Mouse (Mus musculus) liver, embryonic 11.5 days (tissue): ENCODE data around the gene Tmem274. TPM values are rescaled to one million over a fixed set of nuclear protein-coding genes. Genes with fewer than 3 reads are reported as not detected.

ENCODE experiments used
- ATAC-seq: fragments of 200-750 bp; cut with Nextera tagmentation; replicated peaks from 2 replicates; pipeline ENCODE4 v1.8.0; 2017; ENCODE audit warnings: moderate number of reproducible peaks, mild to moderate bottlenecking, moderate TSS enrichment, moderate library complexity; ENCODE audit not compliant: low FRiP score
- DNase-seq: peaks from one replicate; pipeline ENCODE4 v3.0.0-alpha.2; 2017; ENCODE audit warnings: low spot score
- H3K27ac ChIP-seq: fragments of 300-500 bp; sonication (generic); 2 replicates; pipeline ENCODE4 v1.5.1; 2014; ENCODE audit warnings: mild to moderate bottlenecking, low read depth, low read length, control low read depth
- H3K27me3 ChIP-seq: fragments of 300-500 bp; sonication (generic); replicated peaks from 2 replicates; pipeline ENCODE4 v1.6.1; 2014; ENCODE audit warnings: low read length, mixed read lengths; ENCODE audit not compliant: control insufficient read depth, insufficient read depth
- H3K36me3 ChIP-seq: fragments of 300-500 bp; sonication (generic); 2 replicates; pipeline ENCODE4 v1.6.1; 2014; ENCODE audit warnings: mild to moderate bottlenecking, low read length, moderate library complexity, mixed read lengths; ENCODE audit not compliant: control insufficient read depth, insufficient read depth
- H3K4me1 ChIP-seq: fragments of 300-500 bp; sonication (generic); replicated peaks from 2 replicates; pipeline ENCODE4 v1.6.1; 2014; ENCODE audit warnings: low read length, mixed read lengths; ENCODE audit not compliant: control insufficient read depth, insufficient read depth
- H3K4me2 ChIP-seq: fragments of 300-500 bp; sonication (generic); 2 replicates; pipeline ENCODE4 v1.6.1; 2014; ENCODE audit warnings: mild to moderate bottlenecking, control low read depth, moderate library complexity
- H3K4me3 ChIP-seq: fragments of 300-500 bp; sonication (generic); 2 replicates; pipeline ENCODE4 v1.5.1; 2014; ENCODE audit warnings: low read depth, low read length, control low read depth
- H3K9ac ChIP-seq: fragments of 300-500 bp; sonication (generic); 2 replicates; pipeline ENCODE4 v1.6.1; 2014; ENCODE audit warnings: low read depth, low read length, control low read depth
- H3K9me3 ChIP-seq: fragments of 300-500 bp; sonication (generic); 2 replicates; pipeline ENCODE4 v1.6.1; 2016; ENCODE audit warnings: low read length, inconsistent platforms, mixed read lengths; ENCODE audit not compliant: control insufficient read depth
- WGBS: fragments of 180-500 bp; shearing (Covaris S2); extraction: QIAGEN DNeasy Blood & Tissue Kit; methylation state at CpG from one replicate; pipeline ENCODE4 v1.1.7; 2014; 5-methylcytosine and 5-hydroxymethylcytosine counted together
- polyA plus RNA-seq: library from polyadenylated mRNA; unstranded; fragments of >200 nt; fragmentation: Nextera tagmentation; extraction: Ambion mirVana; gene quantifications from 2 replicates; pipeline ENCODE4 v1.2.1, GENCODE M21; 2014

Gene Tmem274
- polyA plus RNA-seq, 1 experiment from 2014 or later = not detected

DNA sequence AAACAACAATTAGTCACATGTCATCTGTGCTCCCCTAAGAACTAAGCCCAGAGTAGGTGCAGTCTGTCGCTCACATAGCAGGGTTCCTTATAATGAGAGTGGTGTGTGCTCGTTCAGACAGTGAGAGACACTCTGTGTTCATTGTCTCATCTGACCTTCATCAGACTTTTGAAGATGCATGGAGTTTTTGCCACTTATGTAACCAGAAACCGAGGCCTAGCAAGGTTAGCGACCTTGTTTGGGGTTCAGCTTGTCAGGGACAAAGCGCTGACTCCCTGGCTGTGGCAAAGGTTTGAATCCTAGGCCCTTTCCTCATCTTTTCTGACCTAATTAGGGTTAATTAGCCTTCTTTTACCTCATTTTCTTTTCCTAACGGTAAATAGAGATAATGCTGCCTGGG, 46.8 kb downstream of the Tmem274 start:
- Histone ChIP-seq H3K36me3 (no peaks in the 10 kb centered on the region), H3K4me2 (no peak overlapping the region), H3K9ac (no peak overlapping the region), H3K4me3 (no peak overlapping the region), H3K27ac (no peak overlapping the region), H3K4me1 (peaks cover 7% of the 10 kb centered on the region; the same call in 1 of the 2 replicates), H3K27me3 (no peaks in the 10 kb centered on the region), H3K9me3 (no peaks in the 10 kb centered on the region)
- no peak for DNase-seq
- ATAC-seq = no peak
- WGBS = 77% methylated on average over 6 of the region's 6 CpGs

DNA sequence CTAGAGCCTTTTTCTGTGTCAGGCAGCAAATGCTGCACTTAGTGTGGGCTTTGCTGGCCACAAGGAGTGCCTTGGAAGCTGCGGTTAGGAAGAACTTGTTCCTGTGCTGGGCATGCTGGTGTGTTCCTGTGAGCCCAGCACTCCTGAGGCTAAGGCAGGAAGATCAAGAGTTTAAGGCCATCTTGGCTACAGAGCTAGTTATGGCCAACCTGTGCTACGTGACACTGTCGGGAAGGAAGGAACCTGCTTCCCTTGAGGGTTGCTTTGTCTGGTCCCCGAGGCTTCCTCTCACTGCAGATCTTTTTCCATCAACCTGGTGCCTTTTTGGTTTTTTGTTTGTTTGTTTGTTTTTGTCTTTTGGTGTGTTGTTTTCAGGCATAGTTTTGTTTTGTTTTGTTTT, 48.0 kb downstream of the Tmem274 start:
- peaks cover 7% of the 10 kb centered on the region; the same call in 1 of the 2 replicates for H3K4me1 ChIP-seq
- no peaks in the 10 kb centered on the region for H3K9me3 ChIP-seq
- WGBS = 75% methylated on average over 4 of the region's 4 CpGs
- no peak for DNase-seq
- no peak overlapping the region for H3K4me3 ChIP-seq
- no peaks in the 10 kb centered on the region for H3K27me3 ChIP-seq
- no peak overlapping the region for H3K27ac ChIP-seq
- ATAC-seq = no peak
- no peak overlapping the region for H3K4me2 ChIP-seq
- H3K9ac ChIP-seq = no peak overlapping the region
- H3K36me3 ChIP-seq = no peaks in the 10 kb centered on the region

DNA sequence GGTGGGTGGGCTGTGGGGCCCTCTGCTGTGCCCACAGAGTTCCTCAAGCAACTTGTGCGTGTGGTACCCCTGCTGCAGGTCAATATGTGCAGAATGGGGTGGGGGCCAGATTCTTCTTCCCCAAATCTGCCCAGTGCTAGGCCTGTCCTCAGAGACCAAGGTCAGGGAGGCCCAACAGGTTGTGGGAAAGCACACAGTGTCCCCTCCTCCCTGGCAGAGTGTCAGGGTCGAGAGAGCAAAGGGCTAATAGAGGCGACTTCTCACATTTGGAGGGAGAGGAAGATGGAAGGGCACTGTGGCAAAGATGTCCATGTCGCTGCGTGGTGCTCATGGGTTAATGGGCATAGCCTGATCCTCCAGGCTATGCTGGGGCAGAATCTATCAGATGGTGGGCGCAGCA, 48.6 kb downstream of the Tmem274 start:
- 76% methylated on average over 6 of the region's 6 CpGs for WGBS
- no peak overlapping the region for H3K9ac ChIP-seq
- peaks cover 7% of the 10 kb centered on the region; the same call in 1 of the 2 replicates for H3K4me1 ChIP-seq
- H3K4me2 ChIP-seq = no peak overlapping the region
- H3K9me3 ChIP-seq = no peaks in the 10 kb centered on the region
- ATAC-seq (no peak), DNase-seq (no peak)
- H3K4me3 ChIP-seq = no peak overlapping the region
- no peaks in the 10 kb centered on the region for H3K36me3 ChIP-seq
- H3K27me3 ChIP-seq = no peaks in the 10 kb centered on the region
- H3K27ac ChIP-seq = no peak overlapping the region

DNA sequence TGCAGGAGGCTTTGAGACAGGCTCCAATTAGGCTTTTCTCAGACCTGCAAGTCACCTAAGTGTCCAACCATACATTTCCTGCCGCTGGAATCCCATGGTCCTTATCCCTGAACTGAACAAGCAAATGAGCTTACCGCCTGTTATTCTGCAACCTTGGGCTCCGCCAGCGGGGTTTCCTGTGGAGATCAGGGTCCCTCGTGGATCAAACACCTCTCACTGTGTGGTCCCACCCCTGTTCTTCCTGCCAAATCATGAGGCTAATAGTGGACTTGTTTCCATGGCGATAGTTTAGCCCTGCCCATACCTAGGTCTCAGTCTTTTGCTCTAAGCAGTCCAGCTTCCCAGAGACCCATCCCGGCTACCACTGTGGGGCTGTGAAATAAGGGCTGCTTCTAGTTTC, 49.2 kb downstream of the Tmem274 start:
- Histone ChIP-seq H3K4me3 (no peak overlapping the region), H3K27ac (no peak overlapping the region), H3K9me3 (no peaks in the 10 kb centered on the region), H3K4me2 (no peak overlapping the region), H3K36me3 (no peaks in the 10 kb centered on the region), H3K4me1 (peaks cover 7% of the 10 kb centered on the region; the same call in 1 of the 2 replicates), H3K27me3 (no peaks in the 10 kb centered on the region), H3K9ac (no peak overlapping the region)
- ATAC-seq (no peak), DNase-seq (no peak)
- 65% methylated on average over 7 of the region's 7 CpGs for WGBS

DNA sequence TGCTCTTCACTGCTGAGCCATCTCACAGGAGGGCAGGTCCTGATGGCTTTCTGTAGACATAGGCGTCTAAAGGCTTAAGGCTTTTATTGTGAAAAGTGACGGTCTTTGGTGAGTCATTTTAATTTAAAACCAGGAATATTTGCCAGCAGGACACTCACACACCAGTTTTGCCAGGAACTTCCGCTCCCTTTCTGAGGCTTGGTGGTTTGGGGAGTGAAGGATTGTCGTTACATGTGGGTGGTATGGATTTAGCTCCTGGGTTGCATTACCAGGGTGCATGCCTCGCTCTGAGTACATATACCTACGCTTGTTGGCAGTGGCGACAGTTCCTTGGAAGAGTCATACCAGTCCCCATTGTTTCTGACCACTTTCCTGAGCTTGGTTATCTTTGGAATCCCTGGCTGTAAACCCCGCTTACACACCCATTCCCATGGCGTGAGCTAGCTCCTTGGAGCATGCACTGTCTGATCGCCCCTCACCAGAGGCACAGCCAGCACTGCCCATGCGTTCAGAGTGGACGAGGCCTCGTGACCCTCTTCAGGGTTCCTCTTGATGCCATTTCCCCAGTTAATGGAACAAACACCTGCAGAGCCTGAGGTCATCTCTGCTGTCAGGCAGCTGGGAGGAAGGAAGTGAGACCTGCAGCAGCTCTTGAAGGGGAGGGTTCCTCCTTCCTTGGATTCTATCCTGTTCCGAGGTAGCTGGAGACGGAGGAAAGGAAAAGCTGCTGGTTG, 50.6 kb downstream of the Tmem274 start:
- no peaks in the 10 kb centered on the region for H3K9me3 ChIP-seq
- no peak overlapping the region for H3K4me2 ChIP-seq
- DNase-seq = no peak
- 73% methylated on average over 15 of the region's 15 CpGs for whole genome bisulfite sequencing
- no peaks in the 10 kb centered on the region for H3K27me3 ChIP-seq
- no peaks in the 10 kb centered on the region for H3K36me3 ChIP-seq
- H3K27ac ChIP-seq = no peak overlapping the region
- H3K4me1 ChIP-seq = peaks cover 7% of the 10 kb centered on the region; the same call in 1 of the 2 replicates
- no peak overlapping the region for H3K9ac ChIP-seq
- H3K4me3 ChIP-seq = no peak overlapping the region
- ATAC-seq = no peak

DNA sequence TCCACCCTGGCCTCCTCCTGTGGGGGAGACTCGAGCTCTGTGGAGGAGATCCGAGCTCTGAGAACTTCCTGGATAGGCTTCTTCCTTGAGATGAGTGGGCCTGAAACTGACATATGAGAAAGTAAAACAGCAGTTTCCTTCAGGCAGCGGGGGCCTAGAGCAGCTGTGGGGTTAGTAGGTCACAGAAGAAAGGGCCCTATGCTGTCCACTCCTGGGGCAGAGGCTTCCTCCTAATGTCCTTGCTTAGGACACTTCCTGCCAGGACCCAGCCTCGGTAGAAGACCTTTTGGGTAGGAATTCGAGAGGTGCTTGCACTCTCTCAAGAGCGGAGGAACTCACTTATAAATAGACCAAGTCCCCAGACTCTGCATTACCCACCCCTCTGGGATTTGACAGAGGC, 52.5 kb downstream of the Tmem274 start:
- DNase-seq (no peak), ATAC-seq (no peak)
- H3K27ac ChIP-seq = no peak overlapping the region
- no peak overlapping the region for H3K4me3 ChIP-seq
- H3K36me3 ChIP-seq = no peaks in the 10 kb centered on the region
- WGBS = 66% methylated on average over 6 of the region's 6 CpGs
- no peak overlapping the region for H3K4me2 ChIP-seq
- peaks cover 7% of the 10 kb centered on the region; the same call in 1 of the 2 replicates for H3K4me1 ChIP-seq
- H3K27me3 ChIP-seq = no peaks in the 10 kb centered on the region
- no peaks in the 10 kb centered on the region for H3K9me3 ChIP-seq
- no peak overlapping the region for H3K9ac ChIP-seq

Other genes with a start within 250 kb of the Tmem274 start
- 13.9 and 14.8 TPM in 2 replicates for gene Kif1b, start 169.7 kb upstream of the Tmem274 start, polyA plus RNA-seq
- 35.0 and 37.4 TPM in 2 replicates for gene Ube4b, start 50.6 kb upstream of the Tmem274 start, polyA plus RNA-seq
- gene Rbp7, start 22.4 kb upstream of the Tmem274 start, polyA plus RNA-seq = not detected in 2 replicates
- gene Nmnat1, start 7.8 kb downstream of the Tmem274 start, polyA plus RNA-seq = 13.0 and 14.3 TPM in 2 replicates
- 41.8 and 43.6 TPM in 2 replicates for gene Lzic, start 7.9 kb downstream of the Tmem274 start, polyA plus RNA-seq
- 21.4 and 24.6 TPM in 2 replicates for gene Ctnnbip1, start 40.9 kb downstream of the Tmem274 start, polyA plus RNA-seq
- gene Clstn1, start 109.1 kb downstream of the Tmem274 start, polyA plus RNA-seq = 7.8 and 7.9 TPM in 2 replicates
- gene Pik3cd, start 225.2 kb downstream of the Tmem274 start, polyA plus RNA-seq = 12.6 and 12.9 TPM in 2 replicates